ENCODE assay signal across 25 mouse cellular contexts in the genomic region with DNA sequence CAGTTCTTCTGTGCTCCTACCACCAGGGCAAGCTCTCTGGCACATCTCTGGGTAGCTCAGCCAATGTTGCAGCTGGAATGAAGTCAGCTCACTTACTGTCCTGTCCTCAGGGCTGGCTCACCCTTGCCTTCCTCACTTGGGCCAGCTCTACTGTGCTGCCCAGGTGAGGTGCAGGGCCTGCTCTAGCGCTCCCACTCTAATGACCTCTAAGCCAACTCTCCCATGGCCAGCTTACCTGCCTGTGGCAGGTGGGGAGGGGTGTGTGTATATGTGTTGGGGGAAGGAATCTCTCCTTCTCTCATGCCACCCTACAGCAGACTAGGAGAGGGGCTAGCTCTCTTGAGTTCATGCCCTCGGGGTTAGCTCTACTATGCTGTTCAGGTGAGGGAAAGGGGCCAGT.
"Had no signal": no experiment of that assay in that cellular context is flagged by ENCODE, and none has a peak within 500 bp of the region (broad histone marks: within the 10 kb centered on the region; RNA-seq: fewer than 3 reads in every experiment).

No protein-coding gene starts in this region.

- H3K9me3 ChIP-seq: heart, embryonic 10.5 days; heart, embryonic 12.5 days; intestine, embryonic 15.5 days; kidney, embryonic 15.5 days; limb, embryonic 10.5 days; limb, embryonic 12.5 days; liver, embryonic 13.5 days had no signal

- H3K27me3 ChIP-seq: heart, embryonic 12.5 days; intestine, embryonic 15.5 days; kidney, embryonic 15.5 days; limb, embryonic 12.5 days; liver, embryonic 13.5 days had no signal

- H3K4me1 ChIP-seq: heart, embryonic 10.5 days; heart, embryonic 12.5 days; intestine, embryonic 15.5 days; kidney, embryonic 15.5 days; liver, embryonic 13.5 days had no signal

- H3K36me3 ChIP-seq: heart, embryonic 10.5 days; heart, embryonic 12.5 days; intestine, embryonic 15.5 days; kidney, embryonic 15.5 days; limb, embryonic 10.5 days; limb, embryonic 12.5 days; liver, embryonic 13.5 days had no signal

- H3K27ac ChIP-seq: gastrocnemius, adult 2 months; heart, embryonic 10.5 days; intestine, embryonic 15.5 days; kidney, embryonic 15.5 days; layer of hippocampus, adult 2 months; left cerebral cortex, adult 2 months; limb, embryonic 10.5 days; limb, embryonic 12.5 days; liver, embryonic 13.5 days had no signal

- H3K4me2 ChIP-seq: heart, embryonic 12.5 days; intestine, embryonic 15.5 days; kidney, embryonic 15.5 days; limb, embryonic 12.5 days; liver, embryonic 11.5 days; liver, embryonic 13.5 days had no signal

- H3K9ac ChIP-seq: heart, embryonic 12.5 days; intestine, embryonic 15.5 days; kidney, embryonic 15.5 days; limb, embryonic 12.5 days; liver, embryonic 13.5 days had no signal

- H3K4me3 ChIP-seq: gastrocnemius, adult 2 months; heart, embryonic 10.5 days; heart, embryonic 12.5 days; intestine, embryonic 15.5 days; kidney, embryonic 15.5 days; layer of hippocampus, adult 2 months; left cerebral cortex, adult 2 months; limb, embryonic 10.5 days; limb, embryonic 12.5 days; liver, embryonic 13.5 days had no signal

- DNase-seq: gastrocnemius, adult 2 months; gastrocnemius, postnatal 10 days; gastrocnemius, postnatal 25 days; heart, adult 18-20 months; heart, postnatal 10 days; heart, postnatal 4 days; kidney, adult 2 months; kidney, adult 9 months; kidney, postnatal 10 days; kidney, postnatal 25 days; kidney, postnatal 4 days; liver; liver, embryonic 13.5 days had no signal

- ATAC-seq: hindbrain, embryonic 16.5 days; inflammation-experienced regulatory T-cells, adult 6 months; intestine, embryonic 15.5 days; intestine, postnatal 0 days had no signal
